Mouse (Mus musculus): ENCODE measurements around the gene Mapk1. TPM values are rescaled to one million over a fixed set of nuclear protein-coding genes. Genes with fewer than 3 reads are reported as not detected.

Gene Mapk1
- total and polyA plus RNA-seq, 2 experiments: 50.1 to 81.4 TPM

GRCm38 (mm10) chr16:16966290-16966689, 16.9 kb upstream of the Mapk1 start:
- H3K36me3 ChIP-seq (ENCODE audit: control insufficient read depth, insufficient read depth, low read length): no peaks in the 10 kb centered on the region
- no peak overlapping the region for H3K9ac ChIP-seq (ENCODE audit: low read depth, low read length)
- H3K4me1 ChIP-seq (ENCODE audit: control insufficient read depth, insufficient read depth, low read length): no peaks in the 10 kb centered on the region
- no peak overlapping the region for H3K27ac ChIP-seq (replicated peaks; ENCODE audit: insufficient read depth, low read depth, low read length)
- TF ChIP-seq CTCF (IDR thresholded peaks at IDR 0.05; ENCODE audit: low read depth, low read length) (no peak), POLR2A (IDR thresholded peaks at IDR 0.05; ENCODE audit: extremely low read depth, insufficient read depth, low read length) (no peak)
- H3K4me3 ChIP-seq (ENCODE audit: insufficient read depth, low read depth, low read length): no peak overlapping the region
- no peaks in the 10 kb centered on the region for H3K79me2 ChIP-seq (ENCODE audit: control insufficient read depth, insufficient read depth, low read length)
- no peaks in the 10 kb centered on the region for H3K27me3 ChIP-seq (ENCODE audit: control insufficient read depth, insufficient read depth, low read length)
- DNase-seq (ENCODE audit: extremely low read depth, low read depth, low spot score): no peak

- WGBS: 78% methylated on average over 3 of the region's 3 CpGs
- no peaks in the 10 kb centered on the region for H3K27me3 ChIP-seq (ENCODE audit: control insufficient read depth, insufficient read depth, low read length)
These were observed 5.1 kb upstream of the Mapk1 start for GRCm38 (mm10) chr16:16978061-16978460.

GRCm38 (mm10) chr16:16978765-16979164, 4.4 kb upstream of the Mapk1 start:
- WGBS: 78% methylated on average over 2 of the region's 2 CpGs
- H3K4me1 ChIP-seq (ENCODE audit: control insufficient read depth, insufficient read depth, low read length): no peaks in the 10 kb centered on the region; the same call in 1 of the 2 replicates
- H3K36me3 ChIP-seq (ENCODE audit: control insufficient read depth, insufficient read depth, low read length): no peaks in the 10 kb centered on the region
- TF ChIP-seq CTCF (IDR thresholded peaks at IDR 0.05; ENCODE audit: low read depth, low read length) (no peak), POLR2A (IDR thresholded peaks at IDR 0.05; ENCODE audit: extremely low read depth, insufficient read depth, low read length) (no peak)
- H3K79me2 ChIP-seq (ENCODE audit: control insufficient read depth, insufficient read depth, low read length): peaks cover 4% of the 10 kb centered on the region; the same call in 1 of the 2 replicates
- no peak overlapping the region for H3K4me3 ChIP-seq (ENCODE audit: insufficient read depth, low read depth, low read length)
- H3K27ac ChIP-seq (replicated peaks; ENCODE audit: insufficient read depth, low read depth, low read length): no peak overlapping the region
- no peak overlapping the region for H3K9ac ChIP-seq (ENCODE audit: low read depth, low read length)
- no peaks in the 10 kb centered on the region for H3K27me3 ChIP-seq (ENCODE audit: control insufficient read depth, insufficient read depth, low read length)
- no peak for DNase-seq (ENCODE audit: extremely low read depth, low read depth, low spot score)

More at GRCm38 (mm10) chr16:16978061-16978460, 5.1 kb upstream of the Mapk1 start:
- Histone ChIP-seq H3K4me3 (ENCODE audit: insufficient read depth, low read depth, low read length) (no peak overlapping the region), H3K36me3 (ENCODE audit: control insufficient read depth, insufficient read depth, low read length) (no peaks in the 10 kb centered on the region), H3K4me1 (ENCODE audit: control insufficient read depth, insufficient read depth, low read length) (no peaks in the 10 kb centered on the region; the same call in 1 of the 2 replicates), H3K27ac (replicated peaks; ENCODE audit: insufficient read depth, low read depth, low read length) (no peak overlapping the region), H3K9ac (ENCODE audit: low read depth, low read length) (no peak overlapping the region), H3K79me2 (ENCODE audit: control insufficient read depth, insufficient read depth, low read length) (no peaks in the 10 kb centered on the region)
- no peak for DNase-seq (ENCODE audit: extremely low read depth, low read depth, low spot score)
- no peak for TF ChIP-seq POLR2A (IDR thresholded peaks at IDR 0.05; ENCODE audit: extremely low read depth, insufficient read depth, low read length)
- TF ChIP-seq CTCF (IDR thresholded peaks at IDR 0.05; ENCODE audit: low read depth, low read length): no peak

GRCm38 (mm10) chr16:16982636-16983035, 546 bp upstream of the Mapk1 start:
- no peak for DNase-seq (ENCODE audit: extremely low read depth, low read depth, low spot score)
- H3K9ac ChIP-seq (ENCODE audit: low read depth, low read length): peak overlapping the region; percentile 73
- H3K4me1 ChIP-seq (ENCODE audit: control insufficient read depth, insufficient read depth, low read length): no peaks in the 10 kb centered on the region; the same call in 1 of the 2 replicates
- WGBS: 31% methylated on average over 2 of the region's 2 CpGs
- no peak overlapping the region for H3K27ac ChIP-seq (replicated peaks; ENCODE audit: insufficient read depth, low read depth, low read length)
- peaks cover 17% of the 10 kb centered on the region; the same call in 1 of the 2 replicates for H3K79me2 ChIP-seq (ENCODE audit: control insufficient read depth, insufficient read depth, low read length)
- no peak for TF ChIP-seq CTCF (IDR thresholded peaks at IDR 0.05; ENCODE audit: low read depth, low read length)
- no peak for TF ChIP-seq POLR2A (IDR thresholded peaks at IDR 0.05; ENCODE audit: extremely low read depth, insufficient read depth, low read length)
- H3K36me3 ChIP-seq (ENCODE audit: control insufficient read depth, insufficient read depth, low read length): no peaks in the 10 kb centered on the region
- H3K27me3 ChIP-seq (ENCODE audit: control insufficient read depth, insufficient read depth, low read length): no peaks in the 10 kb centered on the region
- H3K4me3 ChIP-seq (ENCODE audit: insufficient read depth, low read depth, low read length): peak overlapping the region; percentile 94

- DNase-seq (ENCODE audit: extremely low read depth, low read depth, low spot score): peak; percentile 37
- Histone ChIP-seq H3K36me3 (ENCODE audit: control insufficient read depth, insufficient read depth, low read length) (no peaks in the 10 kb centered on the region), H3K27ac (replicated peaks; ENCODE audit: insufficient read depth, low read depth, low read length) (peak overlapping the region; percentile 70), H3K4me1 (ENCODE audit: control insufficient read depth, insufficient read depth, low read length) (no peaks in the 10 kb centered on the region; the same call in 1 of the 2 replicates), H3K9ac (ENCODE audit: low read depth, low read length) (peak overlapping the region; percentile 94), H3K27me3 (ENCODE audit: control insufficient read depth, insufficient read depth, low read length) (no peaks in the 10 kb centered on the region), H3K79me2 (ENCODE audit: control insufficient read depth, insufficient read depth, low read length) (peaks cover 22% of the 10 kb centered on the region; the same call in 1 of the 2 replicates), H3K4me3 (ENCODE audit: insufficient read depth, low read depth, low read length) (peak overlapping the region; percentile 94)
- under 1% methylated on average over 74 of the region's 75 CpGs for WGBS
- TF ChIP-seq POLR2A (IDR thresholded peaks at IDR 0.05; ENCODE audit: extremely low read depth, insufficient read depth, low read length) (no peak), CTCF (IDR thresholded peaks at IDR 0.05; ENCODE audit: low read depth, low read length) (peak; percentile 9; the same call in 1 of the 2 replicates)
These were observed 596 bp downstream of the Mapk1 start for GRCm38 (mm10) chr16:16983534-16984422.

All from liver, adult 2 months (tissue).